Mouse (Mus musculus): ENCODE results near the gene Olfr1034. TPM values are rescaled to one million over a fixed set of nuclear protein-coding genes. Genes with fewer than 3 reads are reported as not detected.

Gene Olfr1034
- 0.03 TPM in 1 of 2 replicates, not detected in the other for polyA plus RNA-seq (2012; rRNA removed)

GRCm38 (mm10) chr2:86045561-86045960, at the start of gene Olfr1034:
Gene Olfr1034, plus strand, starts transcription at chr2:86045861.

DNA sequence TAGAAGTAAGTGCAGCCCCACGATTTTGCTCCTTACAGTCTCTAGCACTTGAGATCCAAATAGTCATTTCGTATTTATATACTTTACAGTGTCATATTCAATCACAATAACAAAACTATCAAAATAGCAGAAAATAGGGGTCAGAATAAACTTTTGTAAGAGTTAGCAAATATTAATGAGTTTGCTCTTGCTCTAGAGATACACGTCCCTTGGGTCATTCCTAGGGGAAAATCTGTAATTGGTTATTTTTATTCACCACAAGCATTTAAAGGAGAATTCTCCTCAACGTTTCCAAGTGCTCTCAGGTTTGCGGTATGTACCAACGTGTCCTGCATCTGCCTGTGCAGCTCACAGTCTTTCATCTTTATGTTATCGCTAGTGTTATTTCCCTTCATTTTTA, 40.4 kb upstream of the Olfr1034 start, which contains the start of gene Olfr1032:
Gene Olfr1032, plus strand, starts transcription at position 301 of the 400 bp plus-strand sequence.

GRCm38 (mm10) chr2:86020406-86020805, 25.3 kb upstream of the Olfr1034 start, which contains the start of gene Olfr1033:
Gene Olfr1033, plus strand, starts transcription at chr2:86020633.

DNA sequence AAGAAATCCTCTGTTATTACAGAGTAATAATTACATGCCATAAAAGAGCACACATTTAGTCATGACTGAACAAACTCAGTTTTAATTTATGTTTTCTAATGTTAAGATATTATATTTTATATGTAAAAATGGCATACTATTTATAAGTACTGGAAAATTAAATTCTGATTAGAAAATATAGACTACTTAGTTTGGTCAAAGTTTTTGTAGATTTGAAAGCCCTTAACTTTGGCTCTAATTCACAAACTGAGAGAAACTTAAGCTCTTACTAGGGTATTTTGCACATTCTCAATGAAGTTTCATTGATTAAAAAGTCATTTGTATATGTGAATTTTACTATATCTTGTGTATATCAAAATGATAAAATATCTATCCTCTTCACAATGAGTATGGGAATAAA, 28.0 kb downstream of the Olfr1034 start, which contains the start of gene Olfr1036:
Gene Olfr1036, plus strand, starts transcription at position 301 of the 400 bp plus-strand sequence.

GRCm38 (mm10) chr2:86087285-86087684, 41.6 kb downstream of the Olfr1034 start, which contains the start of gene Olfr1037:
Gene Olfr1037, minus strand, starts transcription at chr2:86087385.

Other genes with a start within 250 kb of the Olfr1034 start
- gene Olfr1016, start 243.3 kb upstream of the Olfr1034 start, polyA plus RNA-seq (2012; rRNA removed): not detected in 2 replicates
- not detected in 2 replicates for gene Olfr1018, start 227.4 kb upstream of the Olfr1034 start, polyA plus RNA-seq (2012; rRNA removed)
- not detected in 2 replicates for gene Olfr1019, start 200.4 kb upstream of the Olfr1034 start, polyA plus RNA-seq (2012; rRNA removed)
- not detected in 2 replicates for gene Olfr1020, start 198.8 kb upstream of the Olfr1034 start, polyA plus RNA-seq (2012; rRNA removed)
- gene Olfr1022, start 177.3 kb upstream of the Olfr1034 start, polyA plus RNA-seq (2012; rRNA removed): not detected in 2 replicates
- not detected in 2 replicates for gene Olfr1023, start 160.2 kb upstream of the Olfr1034 start, polyA plus RNA-seq (2012; rRNA removed)
- gene Olfr1024, start 140.8 kb upstream of the Olfr1034 start, polyA plus RNA-seq (2012; rRNA removed): not detected in 2 replicates
- not detected in 2 replicates for gene Olfr1025-ps1, start 130.7 kb upstream of the Olfr1034 start, polyA plus RNA-seq (2012; rRNA removed)
- not detected in 2 replicates for gene Olfr1026, start 124.3 kb upstream of the Olfr1034 start, polyA plus RNA-seq (2012; rRNA removed)
- not detected in 2 replicates for gene Olfr1028, start 95.4 kb upstream of the Olfr1034 start, polyA plus RNA-seq (2012; rRNA removed)
- gene Olfr1029, start 72.0 kb upstream of the Olfr1034 start, polyA plus RNA-seq (2012; rRNA removed): not detected in 2 replicates
- gene Olfr1030, start 66.6 kb upstream of the Olfr1034 start, polyA plus RNA-seq (2012; rRNA removed): not detected in 2 replicates
- gene Olfr1031, start 55.6 kb upstream of the Olfr1034 start, polyA plus RNA-seq (2012; rRNA removed): not detected in 2 replicates
- not detected in 2 replicates for gene Olfr1032, start 40.3 kb upstream of the Olfr1034 start, polyA plus RNA-seq (2012; rRNA removed)
- gene Olfr1033, start 25.2 kb upstream of the Olfr1034 start, polyA plus RNA-seq (2012; rRNA removed): 0.08 and 0.14 TPM in 2 replicates
- gene Olfr1036, start 28.1 kb downstream of the Olfr1034 start, polyA plus RNA-seq (2012; rRNA removed): not detected in 2 replicates
- not detected in 2 replicates for gene Olfr1037, start 41.5 kb downstream of the Olfr1034 start, polyA plus RNA-seq (2012; rRNA removed)
- gene Olfr1039, start 90.1 kb downstream of the Olfr1034 start, polyA plus RNA-seq (2012; rRNA removed): not detected in 2 replicates
- not detected in 2 replicates for gene Olfr1040, start 100.9 kb downstream of the Olfr1034 start, polyA plus RNA-seq (2012; rRNA removed)
- gene Olfr1042, start 116.0 kb downstream of the Olfr1034 start, polyA plus RNA-seq (2012; rRNA removed): not detected in 2 replicates
- gene Olfr1043, start 121.7 kb downstream of the Olfr1034 start, polyA plus RNA-seq (2012; rRNA removed): not detected in 2 replicates
- gene Olfr1044, start 132.0 kb downstream of the Olfr1034 start, polyA plus RNA-seq (2012; rRNA removed): not detected in 2 replicates
- gene Olfr52, start 139.8 kb downstream of the Olfr1034 start, polyA plus RNA-seq (2012; rRNA removed): not detected in 2 replicates
- gene Olfr1045, start 157.1 kb downstream of the Olfr1034 start, polyA plus RNA-seq (2012; rRNA removed): not detected in 2 replicates
- gene Olfr1046, start 173.5 kb downstream of the Olfr1034 start, polyA plus RNA-seq (2012; rRNA removed): not detected in 2 replicates
- gene Olfr1047, start 185.5 kb downstream of the Olfr1034 start, polyA plus RNA-seq (2012; rRNA removed): not detected in 2 replicates
- not detected in 2 replicates for gene Olfr1048, start 194.4 kb downstream of the Olfr1034 start, polyA plus RNA-seq (2012; rRNA removed)
- gene Olfr1049, start 212.5 kb downstream of the Olfr1034 start, polyA plus RNA-seq (2012; rRNA removed): not detected in 2 replicates
- not detected in 2 replicates for gene Olfr1051, start 233.2 kb downstream of the Olfr1034 start, polyA plus RNA-seq (2012; rRNA removed)
- gene Olfr1052, start 246.6 kb downstream of the Olfr1034 start, polyA plus RNA-seq (2012; rRNA removed): not detected in 2 replicates